Mouse (Mus musculus) brain, embryonic 18.5 days (tissue): ENCODE measurements around the gene Majin.

Experiments
- DNase-seq: peaks from one replicate; pipeline ENCODE4 v3.0.0-alpha.2; 2012; ENCODE audit warnings: low read depth, low spot score

Gene Majin

GRCm38 (mm10) chr19:6262839-6263433 is 78.7 kb downstream of the Majin start:
- DNase-seq, result no peak

DNA sequence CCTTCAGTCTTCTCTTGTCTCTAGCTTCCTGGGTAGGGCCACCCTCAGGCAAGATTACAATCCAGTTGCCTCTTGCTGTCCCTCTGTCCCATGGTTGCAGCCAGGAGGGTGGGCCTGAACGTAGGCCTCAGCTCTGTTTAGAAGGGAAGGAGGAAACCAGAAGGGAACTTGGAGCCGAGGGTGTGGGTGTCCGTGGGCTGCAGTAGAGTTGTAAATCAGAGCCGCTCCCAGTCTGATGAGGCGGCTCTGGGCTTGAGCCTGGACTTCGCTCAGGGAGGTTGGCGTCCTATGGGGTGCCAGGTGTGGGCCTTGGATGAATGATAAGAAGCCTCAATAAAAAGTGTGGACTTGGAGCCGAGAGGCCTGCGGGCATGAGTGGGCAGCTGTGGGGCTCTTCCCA is 80.0 kb downstream of the Majin start:
- DNase-seq, result no peak

GRCm38 (mm10) chr19:6264945-6265344 is 80.8 kb downstream of the Majin start:
- no peak for DNase-seq

- no peak for DNase-seq
Measured at GRCm38 (mm10) chr19:6265727-6266182, 81.6 kb downstream of the Majin start.

GRCm38 (mm10) chr19:6267306-6268169 is 83.3 kb downstream of the Majin start:
- DNase-seq, result no peak

- peak; percentile 43 for DNase-seq
Measured at GRCm38 (mm10) chr19:6268170-6268528, 84.0 kb downstream of the Majin start.

DNA sequence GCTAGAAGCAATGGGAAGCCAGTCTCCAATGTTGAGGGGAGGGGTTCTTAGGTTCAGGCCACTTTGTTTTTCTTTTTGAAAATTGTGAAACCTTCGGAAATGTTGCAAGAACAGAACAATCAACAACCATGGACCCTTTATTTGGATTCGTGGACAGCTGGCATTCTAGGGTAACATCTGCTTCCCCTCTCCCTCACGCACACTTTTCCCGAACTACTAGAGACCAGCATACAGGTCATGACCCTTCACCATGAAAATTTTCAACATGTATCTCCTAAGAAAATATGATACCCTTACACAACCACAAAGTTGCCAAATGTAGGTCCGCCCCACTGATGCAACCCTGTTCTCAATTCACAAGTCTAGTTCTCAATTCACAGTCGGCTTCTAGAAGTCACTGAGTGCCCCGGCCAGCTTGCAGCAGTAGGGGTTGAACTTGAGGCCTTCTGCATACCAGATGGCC is 84.5 kb downstream of the Majin start:
- no peak for DNase-seq

DNA sequence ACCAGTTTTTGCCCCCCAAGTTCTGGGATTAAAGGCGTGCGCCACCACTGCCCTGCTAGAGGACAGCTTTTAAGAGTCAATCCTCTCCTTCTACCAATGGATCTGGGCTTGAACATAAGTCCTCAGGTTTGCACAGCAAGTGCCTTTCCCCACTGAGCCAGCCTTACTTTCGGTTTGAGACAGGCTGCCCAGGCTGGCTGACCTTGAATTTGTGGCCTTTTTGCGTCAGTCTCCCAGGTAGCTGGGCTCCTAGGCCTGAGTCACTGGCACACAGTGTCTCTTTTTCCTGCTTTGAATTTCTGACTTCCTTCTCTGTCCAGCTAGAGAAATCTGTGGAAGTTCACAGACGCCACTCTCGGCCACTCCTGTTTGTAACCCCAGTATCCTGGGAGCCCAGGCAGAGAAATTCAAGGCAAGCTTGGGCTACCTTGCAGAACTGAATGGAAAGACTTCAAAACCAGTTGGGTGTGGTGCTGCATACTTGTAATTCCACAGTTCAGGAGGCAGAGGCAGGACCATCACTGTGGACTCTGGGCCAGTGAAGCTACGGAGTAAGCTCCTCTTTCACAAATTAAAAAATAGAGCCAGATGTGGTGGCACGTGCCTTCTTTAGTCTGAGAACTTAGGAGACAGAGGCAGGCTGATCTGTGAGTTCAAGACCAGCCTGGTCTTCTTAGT is 85.7 kb downstream of the Majin start:
- DNase-seq, result no peak

GRCm38 (mm10) chr19:6270661-6271060 is 86.5 kb downstream of the Majin start:
- no peak for DNase-seq

DNA sequence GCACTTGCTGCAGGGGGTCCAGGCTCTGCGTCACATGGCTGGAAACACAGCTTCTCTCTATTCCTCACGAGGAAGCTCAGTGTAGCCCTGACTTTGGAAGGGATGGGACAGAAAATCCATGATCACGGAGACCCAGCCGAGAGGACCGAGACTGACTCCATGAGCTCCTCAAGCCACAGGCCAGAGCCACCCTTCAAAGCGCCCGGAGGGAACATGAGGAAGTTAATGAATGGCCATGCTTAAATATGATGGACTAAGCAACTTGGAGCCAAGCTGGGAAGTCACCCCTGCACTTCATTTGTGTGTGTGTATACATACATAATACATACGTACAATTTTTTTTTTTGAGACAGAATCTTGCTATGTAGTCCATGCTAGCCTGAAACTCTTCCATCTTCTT is 87.0 kb downstream of the Majin start:
- DNase-seq, result no peak

DNA sequence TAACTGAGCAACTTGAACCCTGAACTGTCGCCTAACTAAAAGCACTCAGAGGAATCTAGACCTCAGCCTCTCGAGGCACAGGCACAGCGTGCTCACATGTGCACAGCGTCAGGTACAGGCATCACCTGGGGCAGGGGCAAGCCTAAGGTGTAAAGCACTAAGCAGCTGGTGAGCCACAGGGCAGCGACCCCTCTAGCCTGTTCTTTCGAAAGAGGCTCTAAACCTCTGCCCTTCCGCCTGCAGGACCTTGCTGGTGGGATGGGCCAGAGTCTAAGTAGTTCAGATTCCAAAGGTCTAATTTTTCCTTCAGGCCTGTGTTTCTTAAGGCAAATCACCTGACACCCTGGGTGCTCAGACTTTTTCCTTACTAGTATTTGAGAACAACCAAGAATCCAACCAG is 87.9 kb downstream of the Majin start:
- no peak for DNase-seq

DNA sequence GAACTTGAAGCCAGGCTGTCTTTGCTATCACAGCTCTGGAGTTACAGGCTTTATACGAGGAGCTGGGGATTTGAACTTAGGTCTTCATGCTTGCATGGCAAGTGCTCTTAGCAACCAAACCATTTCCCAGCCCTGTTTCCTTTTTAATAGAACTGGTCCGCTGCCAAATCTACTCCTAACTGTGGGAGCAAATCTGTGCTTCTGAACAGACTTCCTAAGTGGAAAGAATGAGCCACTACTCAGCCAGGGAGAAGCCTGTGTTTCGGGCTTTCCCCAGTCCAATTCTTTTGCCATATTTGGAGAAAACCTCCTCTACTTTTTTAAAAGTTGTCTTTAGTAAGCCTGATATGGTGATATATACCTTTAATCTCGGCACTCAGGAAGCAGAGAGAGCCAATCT is 88.5 kb downstream of the Majin start:
- DNase-seq, result no peak

GRCm38 (mm10) chr19:6273592-6273991 is 89.4 kb downstream of the Majin start:
- no peak for DNase-seq
